Mouse (Mus musculus) liver, embryonic 14.5 days (tissue): ENCODE results near the gene Mansc1. TPM values are rescaled to one million over a fixed set of nuclear protein-coding genes. Genes with fewer than 3 reads are reported as not detected.
"Not testable (repeated sequence)": the region's sequence is repeated elsewhere in the genome, so short reads cannot be mapped to it uniquely, and the experiment has no call there.

Experiments used
- ATAC-seq: fragments of 200-750 bp; cut with Nextera tagmentation; 2 replicates; pipeline ENCODE4 v1.8.0; 2017; ENCODE audit warnings: moderate number of reproducible peaks, mild to moderate bottlenecking, moderate library complexity; ENCODE audit not compliant: insufficient read depth
- DNase-seq, 3 experiments: peaks; one replicate each; pipeline ENCODE4 v3.0.0-alpha.2; 2012 to 2013; ENCODE audit warnings: low read depth in 3 of 3, low spot score in 3 of 3
- H3K27ac ChIP-seq: fragments of 300-500 bp; sonication (generic); 2 replicates; pipeline ENCODE4 v1.5.1; 2014; ENCODE audit warnings: moderate library complexity, mild to moderate bottlenecking, control low read depth, inconsistent platforms
- H3K27me3 ChIP-seq: fragments of 300-500 bp; sonication (generic); 2 replicates; pipeline ENCODE4 v1.6.1; 2014; ENCODE audit warnings: mild to moderate bottlenecking, low read length, moderate library complexity; ENCODE audit not compliant: control insufficient read depth, insufficient read depth
- H3K36me3 ChIP-seq: fragments of 300-500 bp; sonication (generic); replicated peaks from 2 replicates; pipeline ENCODE4 v1.6.1; 2014; ENCODE audit warnings: low read depth; ENCODE audit not compliant: control insufficient read depth, insufficient read depth
- H3K4me1 ChIP-seq, 2 experiments: fragments of 200-500 bp in 1 of 2; fragments of 300-500 bp in 1 of 2; sonication (generic) in 1 of 2; replicated peaks; 2 replicates each; pipeline ENCODE4 v1.6.1; 2012 to 2014; ENCODE audit warnings: antibody characterized with exemption in 1 of 2, inconsistent platforms in 1 of 2, low read length in 1 of 2; ENCODE audit not compliant: control insufficient read depth in 2 of 2, insufficient read depth in 2 of 2
- H3K4me2 ChIP-seq: fragments of 300-500 bp; sonication (generic); 2 replicates; pipeline ENCODE4 v1.6.1; 2014; ENCODE audit warnings: low read depth, mild to moderate bottlenecking, control low read depth, moderate library complexity
- H3K4me3 ChIP-seq, 2 experiments: fragments of 200-500 bp in 1 of 2; fragments of 300-500 bp in 1 of 2; sonication (generic) in 1 of 2; 2 replicates each; pipeline ENCODE4 v1.5.1; 2012 to 2014; ENCODE audit warnings: low read depth in 2 of 2, low read length in 2 of 2, mild to moderate bottlenecking in 2 of 2, control low read depth in 1 of 2, inconsistent platforms in 1 of 2, moderate library complexity in 1 of 2; ENCODE audit not compliant: insufficient read depth in 1 of 2
- H3K9ac ChIP-seq: fragments of 300-500 bp; sonication (generic); replicated peaks from 2 replicates; pipeline ENCODE4 v1.6.1; 2014; ENCODE audit warnings: mild to moderate bottlenecking, control low read depth, moderate library complexity
- H3K9me3 ChIP-seq: fragments of 300-500 bp; sonication (generic); 2 replicates; pipeline ENCODE4 v1.6.1; 2016; ENCODE audit warnings: low read length, mixed read lengths; ENCODE audit not compliant: control insufficient read depth
- CTCF ChIP-seq: IDR thresholded peaks from 2 replicates; pipeline ENCODE4 v1.5.1; 2016; ENCODE audit warnings: antibody characterized with exemption, low read depth, control low read depth
- EP300 ChIP-seq: IDR thresholded peaks from 2 replicates; pipeline ENCODE4 v1.6.1; 2016; ENCODE audit warnings: antibody characterized with exemption, low read depth
- WGBS: fragments of 180-500 bp; shearing (Covaris S2); extraction: QIAGEN DNeasy Blood & Tissue Kit; methylation state at CpG from one replicate; pipeline ENCODE4 v1.1.7; 2014; ENCODE audit not compliant: insufficient replicate concordance; 5-methylcytosine and 5-hydroxymethylcytosine counted together
- polyA plus RNA-seq, 2 experiments: library from polyadenylated mRNA; depleted of rRNA in 1 of 2; stranded (reverse) in 1 of 2; unstranded in 1 of 2; fragments of >200 nt; fragmentation: Nextera tagmentation in 1 of 2; extraction: Ambion mirVana in 1 of 2; gene quantifications; 2 replicates each; pipeline versions ENCODE4 v1.2.1 to v1.2.3; 2012 to 2014

Mansc1 gene
- polyA plus RNA-seq (2012; rRNA removed) (0.55 and 0.56 TPM in 2 replicates), polyA plus RNA-seq (2014; fragmentation: Nextera tagmentation; extraction: Ambion mirVana) (0.52 and 0.64 TPM in 2 replicates)

DNA sequence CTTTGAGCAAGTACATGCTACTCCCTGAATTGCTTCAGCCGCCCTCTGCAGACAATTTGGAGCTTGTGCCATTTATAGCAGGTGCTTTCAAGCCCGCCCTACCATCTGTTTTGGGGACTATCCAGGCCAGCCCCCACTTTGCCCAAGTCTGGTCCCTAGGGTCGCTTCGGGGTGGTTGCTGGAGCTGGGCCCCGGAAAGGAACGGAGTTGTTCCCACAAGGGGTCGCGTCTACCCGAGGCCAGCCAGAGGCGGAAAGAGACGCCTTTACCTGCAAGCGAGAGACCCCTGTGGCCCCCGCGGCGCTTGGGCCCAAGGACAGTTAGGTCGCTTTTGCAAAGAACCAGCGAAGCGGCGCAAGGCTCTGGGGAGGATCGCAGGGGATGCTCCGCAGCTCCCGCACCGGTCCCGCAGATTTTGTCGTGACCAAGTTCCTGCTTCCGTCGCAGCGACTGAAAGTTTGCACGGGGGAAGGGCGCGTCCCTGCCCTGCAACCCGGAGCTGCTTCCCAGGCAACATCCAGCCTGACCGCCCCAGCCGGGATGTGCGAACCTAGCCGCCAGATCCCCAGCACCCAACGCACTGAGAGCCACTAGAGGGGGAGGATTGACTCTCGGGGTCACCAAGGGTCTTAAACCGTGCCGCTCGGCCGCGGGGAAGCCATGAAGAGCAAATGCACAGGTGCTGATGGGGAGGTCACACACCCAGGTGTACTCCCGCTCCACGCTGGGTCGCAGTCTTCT, at the start of gene Mansc1:
Gene Mansc1 (minus strand): TSS at position 542 of the 741 bp plus-strand sequence.
- no peaks in the 10 kb centered on the region for H3K9me3 ChIP-seq
- H3K9ac ChIP-seq, result peak within 1 kb of the TSS; percentile 35; the same call in 1 of the 2 replicates
- WGBS, result 4% methylated on average over 46 of the region's 46 CpGs
- no peak within 1 kb of the TSS for H3K27ac ChIP-seq
- peaks cover 12% of the 10 kb centered on the region for H3K27me3 ChIP-seq
- no peaks in the 10 kb centered on the region for H3K36me3 ChIP-seq
- H3K4me1 ChIP-seq, result no peaks in the 10 kb centered on the region
- H3K4me3 ChIP-seq, result peak within 1 kb of the TSS; percentile 30 to 52
- H3K4me2 ChIP-seq, result peak within 1 kb of the TSS; percentile 77
- no peak for TF ChIP-seq EP300
- no peak for TF ChIP-seq CTCF
- DNase-seq (no peak), ATAC-seq (peak; percentile 31; the same call in 1 of the 2 replicates)

DNA sequence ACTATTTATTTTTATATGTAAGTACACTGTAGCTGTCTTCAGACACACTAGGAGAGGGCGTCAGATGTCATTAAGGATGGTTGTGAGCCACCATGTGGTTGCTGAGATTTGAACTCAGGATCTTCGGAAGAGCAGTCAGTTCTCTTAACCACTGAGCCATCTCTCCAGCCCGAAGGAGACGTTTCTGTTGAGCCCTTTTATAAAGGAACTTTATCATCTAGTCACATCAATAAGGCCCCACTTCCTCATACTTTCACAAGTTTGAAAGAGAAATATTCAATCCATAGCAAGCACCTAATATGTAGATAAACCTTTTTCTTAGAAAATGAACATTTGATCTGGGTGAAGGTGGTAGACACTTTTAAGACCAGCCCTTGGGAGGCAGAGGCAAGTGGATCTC, 47.0 kb upstream of the Mansc1 start:
- H3K9ac ChIP-seq, H3K9me3 ChIP-seq, H3K27me3 ChIP-seq, DNase-seq, H3K27ac ChIP-seq, ATAC-seq, H3K36me3 ChIP-seq, H3K4me1 ChIP-seq, H3K4me3 ChIP-seq, H3K4me2 ChIP-seq: not testable (repeated sequence)
- WGBS, result 50% methylated on average over 4 of the region's 4 CpGs

DNA sequence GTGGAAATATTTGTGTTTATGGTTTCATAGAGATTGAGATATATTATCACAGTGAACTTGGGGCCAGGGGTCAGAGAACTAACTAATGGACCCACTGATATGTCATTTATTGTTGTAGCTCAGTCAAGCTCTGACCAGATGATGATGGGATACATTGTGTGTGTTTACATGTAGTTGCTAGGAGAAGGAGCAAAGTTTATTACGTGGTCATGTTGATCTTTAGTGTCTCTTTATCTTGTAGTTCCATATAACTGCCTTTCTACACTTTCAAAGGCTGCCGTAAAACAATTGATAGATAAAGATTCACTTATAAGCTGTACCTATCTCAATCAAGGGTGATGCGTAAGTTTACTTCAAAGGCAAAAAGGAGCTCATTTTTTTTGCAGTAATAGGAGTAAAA, 45.7 kb upstream of the Mansc1 start:
- no peak overlapping the region for H3K27ac ChIP-seq
- H3K4me3 ChIP-seq, result no peak overlapping the region
- H3K9me3 ChIP-seq, result no peaks in the 10 kb centered on the region
- TF ChIP-seq EP300 (peak; percentile 82), CTCF (no peak)
- DNase-seq (peak in 1 of 3 experiments; percentile 39), ATAC-seq (peak; percentile 65; the same call in 1 of the 2 replicates)
- H3K9ac ChIP-seq, result no peak overlapping the region
- peaks cover 0 to 2% of the 10 kb centered on the region in 2 experiments; a peak in 1 of 4 replicates for H3K4me1 ChIP-seq
- no peak overlapping the region for H3K4me2 ChIP-seq
- no peaks in the 10 kb centered on the region for H3K36me3 ChIP-seq
- H3K27me3 ChIP-seq, result no peaks in the 10 kb centered on the region
- WGBS, result 12% methylated on average over 3 of the region's 3 CpGs

DNA sequence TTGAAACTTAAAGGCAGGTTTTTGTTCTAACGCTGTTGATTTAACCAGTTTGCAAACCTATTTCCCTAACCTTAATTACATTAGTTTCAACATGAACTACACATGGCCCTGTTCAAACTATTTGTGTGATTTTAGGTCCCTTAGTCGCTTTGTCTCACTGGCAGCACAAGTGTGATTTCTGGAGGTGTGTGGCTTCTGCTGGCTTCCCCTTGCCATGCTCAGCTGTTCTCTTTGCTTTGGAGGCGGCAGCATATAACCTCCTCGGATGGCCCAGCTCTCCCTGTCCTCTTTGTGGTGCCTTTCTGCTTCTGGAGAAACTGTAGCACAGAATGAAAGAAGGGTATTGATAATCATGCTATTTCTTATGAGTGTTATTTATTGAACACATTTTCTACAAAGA, 45.2 kb upstream of the Mansc1 start:
- Histone ChIP-seq H3K4me1 (peaks cover 0 to 2% of the 10 kb centered on the region in 2 experiments; a peak in 1 of 4 replicates), H3K4me2 (no peak overlapping the region), H3K36me3 (no peaks in the 10 kb centered on the region), H3K9me3 (no peaks in the 10 kb centered on the region), H3K9ac (no peak overlapping the region), H3K27ac (no peak overlapping the region), H3K27me3 (no peaks in the 10 kb centered on the region), H3K4me3 (no peak overlapping the region)
- 74% methylated on average over 4 of the region's 4 CpGs for WGBS
- no peak for DNase-seq
- TF ChIP-seq EP300, result no peak
- TF ChIP-seq CTCF, result no peak
- no peak for ATAC-seq

DNA sequence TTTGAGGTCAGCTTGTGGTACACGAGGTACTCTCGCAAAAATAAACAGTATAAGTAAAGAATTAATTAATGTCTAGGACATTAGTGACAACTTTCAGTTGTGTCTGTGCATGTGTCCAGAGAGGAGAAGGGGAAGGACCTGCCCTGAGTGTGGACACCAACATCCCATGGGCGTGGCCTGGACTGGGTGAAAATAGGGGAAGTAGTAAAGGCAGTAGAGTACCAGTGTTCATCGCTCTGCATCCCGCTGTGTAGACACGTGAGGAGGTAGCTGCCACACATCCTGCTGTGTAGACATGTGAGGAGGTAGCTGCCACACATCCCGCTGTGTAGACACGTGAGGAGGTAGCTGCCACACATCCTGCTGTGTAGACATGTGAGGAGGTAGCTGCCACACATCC, 41.4 kb upstream of the Mansc1 start:
- not testable (repeated sequence) for H3K4me1 ChIP-seq, H3K9ac ChIP-seq, H3K27ac ChIP-seq, ATAC-seq, H3K27me3 ChIP-seq, H3K36me3 ChIP-seq, DNase-seq, H3K4me2 ChIP-seq, H3K9me3 ChIP-seq, H3K4me3 ChIP-seq
- 48% methylated on average over 8 of the region's 8 CpGs for WGBS
